Mouse (Mus musculus): ENCODE data around the gene Krtap3-1. TPM values are rescaled to one million over a fixed set of nuclear protein-coding genes. Genes with fewer than 3 reads are reported as not detected.
"Not testable (repeated sequence)": the region's sequence is repeated elsewhere in the genome, so short reads cannot be mapped to it uniquely, and the experiment has no call there.

Gene Krtap3-1
- total RNA-seq (2014; rRNA removed; ENCODE audit: low replicate concordance) (not detected in 2 replicates), polyA plus RNA-seq (2015; fragmentation: Nextera tagmentation; extraction: Ambion mirVana) (not detected in 2 replicates)

DNA sequence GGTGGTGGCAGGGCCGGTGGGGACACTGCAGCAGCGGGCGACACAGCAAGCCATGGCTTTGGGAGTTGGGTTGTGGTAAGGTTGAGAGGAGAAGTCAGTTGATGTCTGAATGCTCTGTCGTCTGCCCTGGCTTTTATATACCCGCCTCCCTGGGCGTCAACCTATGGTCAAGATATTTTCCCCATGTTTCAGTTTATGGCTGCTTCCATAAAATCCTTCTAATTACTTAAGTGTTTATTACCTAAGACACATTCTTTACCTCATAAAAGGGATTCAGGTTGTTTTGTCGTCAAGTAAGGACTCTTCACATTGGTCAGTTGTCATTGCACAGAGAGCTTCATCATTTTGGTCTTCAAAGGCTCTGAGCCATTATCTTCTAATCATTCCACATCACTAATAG, at the start of gene Krtap3-1:
Gene Krtap3-1 (minus strand): TSS at position 101 of the 400 bp plus-strand sequence.
- H3K4me1 ChIP-seq (ENCODE audit: control insufficient read depth, insufficient read depth) = no peaks in the 10 kb centered on the region
- no peak within 1 kb of the TSS for H3K27ac ChIP-seq (ENCODE audit: low read depth)
- no peak within 1 kb of the TSS for H3K9ac ChIP-seq (replicated peaks; ENCODE audit: low read depth, low read length)
- DNase-seq (ENCODE audit: low spot score) = no peak
- H3K27me3 ChIP-seq (ENCODE audit: control insufficient read depth, insufficient read depth, low read length) = no peaks in the 10 kb centered on the region
- H3K36me3 ChIP-seq (replicated peaks; ENCODE audit: control insufficient read depth, insufficient read depth, low read length) = no peaks in the 10 kb centered on the region
- no peak within 1 kb of the TSS for H3K4me2 ChIP-seq (ENCODE audit: low read depth, low read length)
- no peak within 1 kb of the TSS for H3K4me3 ChIP-seq (ENCODE audit: low read depth, low read length)
- TF ChIP-seq CTCF (IDR thresholded peaks at IDR 0.05; ENCODE audit: low read depth) (no peak), EP300 (IDR thresholded peaks at IDR 0.05; ENCODE audit: low read depth) (no peak)
- no peak for ATAC-seq (ENCODE audit: insufficient read depth, low read depth)
- 85% methylated on average over 7 of the region's 7 CpGs for WGBS
- no peaks in the 10 kb centered on the region for H3K9me3 ChIP-seq (replicated peaks; ENCODE audit: control insufficient read depth, low read length)

DNA sequence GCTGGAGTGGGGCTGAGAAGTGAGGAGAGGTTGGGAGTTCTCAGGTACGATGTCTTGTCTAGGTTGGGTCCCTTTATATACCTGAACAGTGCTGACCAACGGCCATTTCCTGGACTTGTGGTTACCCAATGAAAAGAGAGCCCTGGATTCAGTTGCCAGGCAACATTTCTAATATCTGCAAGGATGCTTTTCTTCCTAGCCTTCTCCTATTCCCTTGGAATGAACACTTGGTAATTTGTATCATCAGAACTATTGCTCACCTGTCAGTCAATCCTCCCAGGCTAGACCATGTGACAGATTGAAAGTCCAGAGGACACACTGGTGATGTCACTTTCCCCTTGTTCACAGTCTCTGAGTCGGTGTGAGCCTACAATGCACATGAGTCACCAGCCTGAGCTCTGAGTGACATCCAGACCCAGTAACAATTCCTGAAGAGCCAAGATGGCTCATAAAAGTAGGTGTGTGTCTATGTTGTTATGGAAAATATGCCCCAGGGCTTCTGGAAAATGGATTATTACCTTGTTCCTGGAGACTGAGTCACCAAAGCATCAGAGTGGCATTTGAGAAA, 48.5 kb upstream of the Krtap3-1 start, which contains the start of gene Krtap2-4:
Gene Krtap2-4 (minus strand): TSS at position 51 of the 568 bp plus-strand sequence.
- H3K27ac ChIP-seq (ENCODE audit: low read depth) = no peak within 1 kb of the TSS
- no peaks in the 10 kb centered on the region for H3K9me3 ChIP-seq (replicated peaks; ENCODE audit: control insufficient read depth, low read length)
- H3K4me2 ChIP-seq (ENCODE audit: low read depth, low read length) = no peak within 1 kb of the TSS
- no peaks in the 10 kb centered on the region for H3K4me1 ChIP-seq (ENCODE audit: control insufficient read depth, insufficient read depth)
- no peak within 1 kb of the TSS for H3K9ac ChIP-seq (replicated peaks; ENCODE audit: low read depth, low read length)
- TF ChIP-seq CTCF (IDR thresholded peaks at IDR 0.05; ENCODE audit: low read depth) (no peak), EP300 (IDR thresholded peaks at IDR 0.05; ENCODE audit: low read depth) (no peak)
- ATAC-seq (ENCODE audit: insufficient read depth, low read depth) = no peak
- no peak for DNase-seq (ENCODE audit: low spot score)
- H3K36me3 ChIP-seq (replicated peaks; ENCODE audit: control insufficient read depth, insufficient read depth, low read length) = no peaks in the 10 kb centered on the region
- 45% methylated on average over 3 of the region's 3 CpGs for WGBS
- no peaks in the 10 kb centered on the region for H3K27me3 ChIP-seq (ENCODE audit: control insufficient read depth, insufficient read depth, low read length)
- no peak within 1 kb of the TSS for H3K4me3 ChIP-seq (ENCODE audit: low read depth, low read length)

DNA sequence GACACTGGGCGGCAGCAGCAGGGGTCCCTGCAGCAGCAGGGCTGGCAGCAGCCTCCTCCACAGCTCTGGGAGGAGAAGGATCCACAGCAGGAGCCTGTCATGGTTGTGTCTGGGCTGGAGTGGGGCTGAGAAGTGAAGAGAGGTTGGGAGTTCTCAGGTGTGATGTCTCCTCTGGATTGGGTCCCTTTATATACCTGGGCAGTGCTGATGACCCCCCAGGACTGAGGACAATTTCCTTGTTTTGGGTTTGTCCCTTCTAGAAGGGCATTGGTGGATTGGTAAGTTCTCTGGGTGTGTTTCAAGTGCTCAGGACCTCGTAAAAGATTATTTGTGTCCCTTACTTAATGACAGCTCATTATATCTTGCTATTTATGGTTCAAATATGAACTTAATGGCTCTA, 43.7 kb upstream of the Krtap3-1 start, which contains the start of gene Gm11937:
Gene Gm11937 (minus strand): TSS at position 101 of the 400 bp plus-strand sequence.
- not testable (repeated sequence) for H3K4me2 ChIP-seq (ENCODE audit: low read depth, low read length); H3K4me1 ChIP-seq (ENCODE audit: control insufficient read depth, insufficient read depth); H3K36me3 ChIP-seq (replicated peaks; ENCODE audit: control insufficient read depth, insufficient read depth, low read length); H3K4me3 ChIP-seq (ENCODE audit: low read depth, low read length); H3K9ac ChIP-seq (replicated peaks; ENCODE audit: low read depth, low read length); DNase-seq (ENCODE audit: low spot score); ATAC-seq (ENCODE audit: insufficient read depth, low read depth); H3K27me3 ChIP-seq (ENCODE audit: control insufficient read depth, insufficient read depth, low read length); H3K27ac ChIP-seq (ENCODE audit: low read depth); H3K9me3 ChIP-seq (replicated peaks; ENCODE audit: control insufficient read depth, low read length)
- whole genome bisulfite sequencing = 51% methylated on average over 1 of the region's 2 CpGs

DNA sequence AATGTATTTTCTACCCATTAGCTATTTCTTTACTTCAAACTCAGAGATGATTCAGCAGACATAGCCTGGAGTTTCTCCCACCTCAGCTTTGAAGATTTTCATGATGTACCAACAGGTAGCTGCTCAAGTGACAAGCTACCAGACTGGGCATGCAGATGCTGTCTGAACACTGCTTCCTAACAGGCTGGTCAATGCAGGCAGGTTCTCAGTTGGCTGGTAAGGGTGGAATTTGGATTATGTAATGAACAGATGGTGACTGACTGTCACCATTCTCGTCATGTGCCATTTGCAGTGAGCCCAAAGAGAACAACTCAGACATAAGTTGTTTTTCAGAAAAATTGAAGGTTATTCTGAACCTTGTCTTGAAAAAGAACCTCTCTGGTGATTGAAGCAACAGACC, 42.7 kb upstream of the Krtap3-1 start:
- Histone ChIP-seq H3K36me3 (replicated peaks; ENCODE audit: control insufficient read depth, insufficient read depth, low read length) (no peaks in the 10 kb centered on the region), H3K27me3 (ENCODE audit: control insufficient read depth, insufficient read depth, low read length) (no peaks in the 10 kb centered on the region), H3K9ac (replicated peaks; ENCODE audit: low read depth, low read length) (no peak overlapping the region), H3K27ac (ENCODE audit: low read depth) (no peak overlapping the region), H3K4me3 (ENCODE audit: low read depth, low read length) (no peak overlapping the region), H3K4me2 (ENCODE audit: low read depth, low read length) (no peak overlapping the region), H3K4me1 (ENCODE audit: control insufficient read depth, insufficient read depth) (no peaks in the 10 kb centered on the region), H3K9me3 (replicated peaks; ENCODE audit: control insufficient read depth, low read length) (no peaks in the 10 kb centered on the region)
- no peak for TF ChIP-seq EP300 (IDR thresholded peaks at IDR 0.05; ENCODE audit: low read depth)
- no peak for TF ChIP-seq CTCF (IDR thresholded peaks at IDR 0.05; ENCODE audit: low read depth)
- ATAC-seq (ENCODE audit: insufficient read depth, low read depth) (no peak), DNase-seq (ENCODE audit: low spot score) (no peak)
- WGBS = 62% methylated on average over 1 of the region's 1 CpGs

DNA sequence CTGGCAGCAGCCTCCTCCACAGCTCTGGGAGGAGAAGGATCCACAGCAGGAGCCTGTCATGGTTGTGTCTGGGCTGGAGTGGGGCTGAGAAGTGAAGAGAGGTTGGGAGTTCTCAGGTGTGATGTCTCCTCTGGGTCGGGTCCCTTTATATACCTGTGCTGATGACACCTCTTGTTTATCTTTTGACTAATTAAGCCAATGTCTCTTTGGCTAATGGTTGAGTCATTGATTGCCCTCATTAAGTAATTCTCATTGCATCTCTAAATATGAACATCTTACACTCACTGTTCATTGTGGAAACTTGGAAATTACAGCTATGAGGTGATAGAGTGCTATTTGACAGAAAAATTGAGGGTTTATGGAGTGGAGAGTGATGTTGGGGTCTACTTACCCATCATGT, 36.8 kb upstream of the Krtap3-1 start, which contains the start of gene Gm11938:
Gene Gm11938 (minus strand): TSS at position 101 of the 400 bp plus-strand sequence.
- H3K4me2 ChIP-seq (ENCODE audit: low read depth, low read length); H3K4me3 ChIP-seq (ENCODE audit: low read depth, low read length); H3K27ac ChIP-seq (ENCODE audit: low read depth); H3K9ac ChIP-seq (replicated peaks; ENCODE audit: low read depth, low read length); H3K36me3 ChIP-seq (replicated peaks; ENCODE audit: control insufficient read depth, insufficient read depth, low read length); DNase-seq (ENCODE audit: low spot score); ATAC-seq (ENCODE audit: insufficient read depth, low read depth); H3K9me3 ChIP-seq (replicated peaks; ENCODE audit: control insufficient read depth, low read length); H3K4me1 ChIP-seq (ENCODE audit: control insufficient read depth, insufficient read depth); H3K27me3 ChIP-seq (ENCODE audit: control insufficient read depth, insufficient read depth, low read length): not testable (repeated sequence)
- 25% methylated on average over 1 of the region's 1 CpGs for WGBS

DNA sequence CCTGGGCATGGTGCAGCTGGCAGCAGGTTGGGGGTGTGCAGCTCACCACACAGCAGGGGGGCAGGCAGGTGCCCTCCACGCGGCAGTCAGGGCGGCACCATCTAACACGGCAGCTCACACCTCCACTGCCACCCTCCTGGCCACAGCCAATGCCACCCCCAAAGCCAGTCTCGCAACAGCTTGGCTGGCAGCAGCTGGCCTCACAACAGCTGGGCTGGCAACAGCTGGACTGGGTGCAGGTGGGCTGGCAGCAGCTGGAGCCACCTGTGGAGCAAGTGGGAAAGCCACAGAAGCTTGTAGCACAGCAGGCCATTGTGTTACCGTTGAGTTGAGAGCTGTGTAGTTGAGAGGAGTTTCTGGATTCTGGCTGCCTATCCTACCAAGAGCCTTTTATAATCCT, 31.3 kb upstream of the Krtap3-1 start, which contains the start of gene Krtap9-3:
Gene Krtap9-3 (minus strand): TSS at position 364 of the 400 bp plus-strand sequence.
- not testable (repeated sequence) for H3K4me3 ChIP-seq (ENCODE audit: low read depth, low read length); H3K27me3 ChIP-seq (ENCODE audit: control insufficient read depth, insufficient read depth, low read length); H3K36me3 ChIP-seq (replicated peaks; ENCODE audit: control insufficient read depth, insufficient read depth, low read length); H3K4me1 ChIP-seq (ENCODE audit: control insufficient read depth, insufficient read depth); ATAC-seq (ENCODE audit: insufficient read depth, low read depth); DNase-seq (ENCODE audit: low spot score); H3K9me3 ChIP-seq (replicated peaks; ENCODE audit: control insufficient read depth, low read length); H3K27ac ChIP-seq (ENCODE audit: low read depth); H3K9ac ChIP-seq (replicated peaks; ENCODE audit: low read depth, low read length); H3K4me2 ChIP-seq (ENCODE audit: low read depth, low read length)
- WGBS = 75% methylated on average over 6 of the region's 6 CpGs

Measured in heart, postnatal 0 days (tissue).